In the genomic region with DNA sequence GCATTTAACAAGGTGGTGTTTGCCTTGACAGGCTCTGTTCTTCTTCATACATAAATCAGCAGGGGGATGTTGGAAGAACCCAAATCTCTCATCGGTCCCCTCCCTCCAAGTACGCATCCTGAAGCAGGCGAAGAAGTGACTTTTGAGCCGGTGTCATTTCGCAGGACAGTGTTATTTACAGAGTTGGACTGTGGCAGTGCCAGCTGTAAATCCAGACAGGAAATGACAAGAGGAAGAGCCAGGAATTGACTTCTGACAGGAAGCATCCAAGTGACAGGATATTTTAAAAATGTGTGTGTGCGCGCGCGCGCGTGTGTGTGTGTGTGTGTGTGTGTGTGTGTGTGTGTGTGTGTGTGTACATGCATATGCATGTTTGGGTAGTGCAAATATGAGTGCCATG, we compare ENCODE assay signal across 12 mouse cellular contexts.
DNase-seq lines count a peak whose midpoint lies in the region; ATAC-seq and TF ChIP-seq lines count a peak whose summit lies in the region.
"Had no signal": no experiment of that assay in that cellular context is flagged by ENCODE, and none has a peak within 500 bp of the region (broad histone marks: within the 10 kb centered on the region; RNA-seq: fewer than 3 reads in every experiment).

No protein-coding gene starts in this region.

- TF ChIP-seq CTCF in lung, postnatal 0 days (IDR thresholded peaks at IDR 0.05), result no peak

- H3K36me3 ChIP-seq in heart, embryonic 15.5 days, result no peaks in the 10 kb centered on the region
- H3K36me3 ChIP-seq in heart, embryonic 12.5 days, result no peaks in the 10 kb centered on the region
- H3K36me3 ChIP-seq in lung, postnatal 0 days (ENCODE audit: insufficient read depth, low read length), result no peaks in the 10 kb centered on the region

- 0 out of 2 replicates have a peak overlapping the region, but pooled peaks have one; percentile 32 for H3K27ac ChIP-seq in heart, embryonic 15.5 days
- no peak overlapping the region for H3K27ac ChIP-seq in heart, embryonic 12.5 days (ENCODE audit: poor library complexity, severe bottlenecking)
- no peak overlapping the region for H3K27ac ChIP-seq in lung, postnatal 0 days (ENCODE audit: low read length)
- H3K27ac ChIP-seq: hindbrain, postnatal 0 days; macrophage had no signal

- H3K27me3 ChIP-seq in heart, embryonic 15.5 days, result no peaks in the 10 kb centered on the region
- H3K27me3 ChIP-seq in heart, embryonic 12.5 days (replicated peaks), result no peaks in the 10 kb centered on the region
- no peaks in the 10 kb centered on the region for H3K27me3 ChIP-seq in lung, postnatal 0 days (replicated peaks; ENCODE audit: insufficient read depth, low read length)

- H3K4me2 ChIP-seq in heart, embryonic 15.5 days, result no peak overlapping the region
- no peak overlapping the region for H3K4me2 ChIP-seq in heart, embryonic 12.5 days
- H3K4me2 ChIP-seq in lung, postnatal 0 days (replicated peaks; ENCODE audit: low read depth, low read length), result no peak overlapping the region

- peak; percentile 17 to 56 for DNase-seq in adrenal gland, adult (ENCODE audit: inconsistent age in 2 of 2, low spot score in 1 of 2)
- DNase-seq in adrenal gland, postnatal 25 days, result no peak
- DNase-seq in kidney, adult 9 months, result peak; percentile 61
- DNase-seq in lung, postnatal 0 days (ENCODE audit: low spot score), result peak; percentile 62
- no peak for DNase-seq in c-Kit-positive CD71-positive TER-119-positive erythroid progenitor cells, embryonic 14.5 days (ENCODE audit: low spot score)
- no peak for DNase-seq in right cerebral cortex, postnatal 25 days
- DNase-seq: cerebellum, postnatal 10 days had no signal

- ATAC-seq in heart, embryonic 15.5 days (replicated peaks; ENCODE audit: insufficient number of reproducible peaks, insufficient read depth, low FRiP score, low read depth), result no peak
- no peak for ATAC-seq in heart, embryonic 12.5 days (ENCODE audit: insufficient number of reproducible peaks, low FRiP score)
- peak; percentile 63 for ATAC-seq in lung, postnatal 0 days
- ATAC-seq: hindbrain, postnatal 0 days had no signal

- H3K4me3 ChIP-seq in heart, embryonic 15.5 days, result no peak overlapping the region
- H3K4me3 ChIP-seq in heart, embryonic 12.5 days, result no peak overlapping the region
- no peak overlapping the region for H3K4me3 ChIP-seq in lung, postnatal 0 days (ENCODE audit: low read depth, low read length)
- H3K4me3 ChIP-seq: erythroblast, embryonic 14.5 days had no signal

- WGBS in heart, embryonic 15.5 days, result 78% methylated on average over 11 of the region's 11 CpGs
- 77% methylated on average over 11 of the region's 11 CpGs for WGBS in heart, embryonic 12.5 days
- 60% methylated on average over 11 of the region's 11 CpGs for WGBS in lung, postnatal 0 days

- peak; percentile 74 for TF ChIP-seq EP300 in lung, postnatal 0 days (IDR thresholded peaks at IDR 0.05)

- H3K4me1 ChIP-seq in heart, embryonic 15.5 days (replicated peaks), result no peaks in the 10 kb centered on the region
- no peaks in the 10 kb centered on the region for H3K4me1 ChIP-seq in heart, embryonic 12.5 days (replicated peaks)
- H3K4me1 ChIP-seq in lung, postnatal 0 days (ENCODE audit: insufficient read depth, low read depth, low read length), result no peaks in the 10 kb centered on the region

- H3K9me3 ChIP-seq in heart, embryonic 15.5 days (replicated peaks), result no peaks in the 10 kb centered on the region
- no peaks in the 10 kb centered on the region for H3K9me3 ChIP-seq in heart, embryonic 12.5 days (replicated peaks)
- H3K9me3 ChIP-seq in lung, postnatal 0 days (ENCODE audit: low read length), result no peaks in the 10 kb centered on the region

- no peak overlapping the region for H3K9ac ChIP-seq in heart, embryonic 15.5 days
- no peak overlapping the region for H3K9ac ChIP-seq in heart, embryonic 12.5 days
- no peak overlapping the region for H3K9ac ChIP-seq in lung, postnatal 0 days (replicated peaks; ENCODE audit: low read depth)

Comparison
In these comparisons a context has a peak if more than half of its experiments do, and no peak if none do; other contexts are left out.
1. DNase-seq: peak in adrenal gland, adult (2 of 2), kidney, adult 9 months (single experiment) and lung, postnatal 0 days (single experiment); none in adrenal gland, postnatal 25 days (single experiment), c-Kit-positive CD71-positive TER-119-positive erythroid progenitor cells, embryonic 14.5 days (single experiment) and right cerebral cortex, postnatal 25 days (single experiment).